Comparison of ENCODE assay signal across 16 mouse cellular contexts in the genomic region with DNA sequence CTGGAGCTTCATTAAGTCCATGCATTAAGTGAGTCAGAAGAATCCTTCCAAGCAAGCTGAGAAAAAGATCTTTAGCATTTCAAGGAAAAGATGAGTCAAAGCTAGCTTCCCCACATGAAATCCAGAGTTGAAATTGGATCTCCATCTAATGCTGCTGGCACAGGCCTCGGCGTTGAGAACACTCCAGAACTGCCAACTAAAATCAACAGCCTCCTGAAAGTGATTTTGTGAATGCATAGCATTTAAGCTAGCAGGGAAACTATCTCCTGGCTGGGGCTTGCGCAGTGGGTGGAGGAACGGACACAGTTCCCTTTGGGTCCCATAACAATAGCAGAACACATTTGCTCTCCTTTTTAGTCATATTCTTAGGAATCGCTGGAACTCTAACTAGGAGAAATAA.
DNase-seq lines count a peak whose midpoint lies in the region; ATAC-seq lines count a peak whose summit lies in the region.
"Had no signal": no experiment of that assay in that cellular context is flagged by ENCODE, and none has a peak within 500 bp of the region (broad histone marks: within the 10 kb centered on the region; RNA-seq: fewer than 3 reads in every experiment).

No protein-coding gene starts in this region.

- intact Hi-C loops in left cerebral cortex, postnatal 4 days (cut with DNase I) = no loop called here

- no peaks in the 10 kb centered on the region for H3K4me1 ChIP-seq in midbrain, embryonic 14.5 days (ENCODE audit: control insufficient read depth, insufficient read depth, low read length)
- H3K4me1 ChIP-seq: hindbrain, embryonic 13.5 days; liver, embryonic 13.5 days had no signal

- H3K36me3 ChIP-seq in midbrain, embryonic 14.5 days (ENCODE audit: control insufficient read depth, insufficient read depth, low read length) = no peaks in the 10 kb centered on the region
- H3K36me3 ChIP-seq: G1E; hindbrain, embryonic 13.5 days; liver, embryonic 13.5 days had no signal

- no peak overlapping the region for H3K27ac ChIP-seq in midbrain, embryonic 14.5 days (replicated peaks; ENCODE audit: low read depth, low read length)
- H3K27ac ChIP-seq: hindbrain, embryonic 13.5 days; liver, embryonic 13.5 days had no signal

- H3K9me3 ChIP-seq in midbrain, embryonic 14.5 days (ENCODE audit: control insufficient read depth, low read length) = no peaks in the 10 kb centered on the region
- H3K9me3 ChIP-seq: G1E; hindbrain, embryonic 13.5 days; liver, embryonic 13.5 days had no signal

- no peak overlapping the region for H3K4me3 ChIP-seq in midbrain, embryonic 14.5 days (replicated peaks; ENCODE audit: low read depth, low read length)
- H3K4me3 ChIP-seq: erythroblast, embryonic 14.5 days; hindbrain, embryonic 13.5 days; liver, embryonic 13.5 days had no signal

- peak; percentile 47 for DNase-seq in left cerebral cortex, adult 11 months (ENCODE audit: low spot score)
- DNase-seq in left cerebral cortex, postnatal 4 days = no peak
- DNase-seq in frontal cortex, postnatal 36 days (ENCODE audit: low spot score in 2 of 2) = peak; percentile 57 to 77
- peak; percentile 71 for DNase-seq in right cerebral cortex, adult 18-20 months
- DNase-seq in lung, postnatal 36 days = no peak
- no peak for DNase-seq in midbrain, embryonic 14.5 days
- no peak for DNase-seq in kidney, adult 11 months
- DNase-seq: adrenal gland, postnatal 10 days; cerebellum, adult 9-10 months; kidney, adult 18-20 months; kidney, postnatal 25 days; liver, embryonic 13.5 days; thymus, postnatal 4 days had no signal

- 91% methylated on average over 5 of the region's 5 CpGs for WGBS in midbrain, embryonic 14.5 days

- H3K9ac ChIP-seq in midbrain, embryonic 14.5 days (replicated peaks; ENCODE audit: low read length) = no peak overlapping the region
- H3K9ac ChIP-seq: hindbrain, embryonic 13.5 days; liver, embryonic 13.5 days had no signal

- H3K4me2 ChIP-seq in midbrain, embryonic 14.5 days (ENCODE audit: low read length) = no peak overlapping the region
- H3K4me2 ChIP-seq: hindbrain, embryonic 13.5 days; liver, embryonic 13.5 days had no signal

- H3K27me3 ChIP-seq in midbrain, embryonic 14.5 days (ENCODE audit: control insufficient read depth, insufficient read depth, low read length) = no peaks in the 10 kb centered on the region
- H3K27me3 ChIP-seq: hindbrain, embryonic 13.5 days; liver, embryonic 13.5 days had no signal

- no peak for ATAC-seq in midbrain, embryonic 14.5 days (ENCODE audit: low FRiP score, low TSS enrichment)

Comparison
In these comparisons a context has a peak if more than half of its experiments do, and no peak if none do; other contexts are left out.
1. DNase-seq: peak in left cerebral cortex, adult 11 months (single experiment), frontal cortex, postnatal 36 days (2 of 2) and right cerebral cortex, adult 18-20 months (single experiment); none in left cerebral cortex, postnatal 4 days (single experiment), lung, postnatal 36 days (single experiment), midbrain, embryonic 14.5 days (single experiment) and kidney, adult 11 months (single experiment).